Mouse (Mus musculus): Measurements from ENCODE around the gene Uba7.

DNA sequence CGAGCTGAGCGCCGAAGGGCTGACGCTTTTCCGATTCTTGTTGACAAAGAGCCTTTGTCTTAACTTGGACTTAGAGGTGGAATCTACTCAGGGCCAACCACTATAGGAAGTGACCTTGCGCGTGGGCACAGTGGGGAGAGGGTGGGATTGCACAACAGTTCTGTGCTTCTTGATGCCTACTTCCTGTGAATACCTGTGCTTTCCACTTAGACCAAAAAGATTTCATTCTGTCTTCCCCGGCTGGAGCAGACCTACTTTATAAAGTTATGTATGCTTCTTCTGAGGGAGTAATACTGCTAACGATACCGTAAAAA lies 25.4 kb upstream of the Uba7 start, which contains the start of gene Traip:
- TF ChIP-seq EP300 (IDR thresholded peaks at IDR 0.05; ENCODE audit: low read depth), result no peak
- no peak for TF ChIP-seq CTCF (IDR thresholded peaks at IDR 0.05; ENCODE audit: low read depth)
